In the genomic region with DNA sequence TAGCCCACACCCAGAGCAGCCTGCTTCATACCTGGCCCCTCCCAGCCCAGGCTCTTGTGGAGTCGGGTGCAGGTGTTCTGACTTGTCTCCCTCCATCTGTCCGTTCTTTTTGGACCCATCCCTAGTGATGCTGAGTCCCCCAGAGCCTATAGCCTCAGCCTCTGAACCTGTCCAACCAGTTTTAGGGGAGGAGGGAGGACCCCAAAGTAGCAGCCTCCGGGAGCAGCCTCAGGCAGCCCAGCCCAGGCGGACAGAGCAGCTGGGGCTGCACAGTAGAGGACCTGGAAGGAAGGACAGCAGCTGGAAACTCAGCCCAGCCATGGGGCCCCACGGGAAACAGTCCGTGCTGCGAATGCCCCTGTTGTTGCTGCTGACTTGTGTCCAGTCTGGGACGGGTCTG, we compare ENCODE assay signal across 25 mouse cellular contexts. TPM values are rescaled to one million over a fixed set of nuclear protein-coding genes. Genes with fewer than 3 reads are reported as not detected.
A peak's percentile ranks its signal among the peaks of the same experiment; 100 is the strongest.
DNase-seq lines count a peak whose midpoint lies in the region; ATAC-seq lines count a peak whose summit lies in the region.
"Had no signal": no experiment of that assay in that cellular context is flagged by ENCODE, and none has a peak within 500 bp of the region (broad histone marks: within the 10 kb centered on the region; RNA-seq: fewer than 3 reads in every experiment).

No protein-coding gene starts in this region.

- no peaks in the 10 kb centered on the region for H3K9me3 ChIP-seq in heart, embryonic 13.5 days
- no peaks in the 10 kb centered on the region for H3K9me3 ChIP-seq in lung, embryonic 16.5 days (ENCODE audit: control insufficient read depth, low read length)
- no peaks in the 10 kb centered on the region for H3K9me3 ChIP-seq in limb, embryonic 10.5 days (replicated peaks)
- H3K9me3 ChIP-seq in stomach, embryonic 16.5 days (replicated peaks; ENCODE audit: control insufficient read depth, low read length) = no peaks in the 10 kb centered on the region
- H3K9me3 ChIP-seq: G1E; heart, embryonic 15.5 days; liver, embryonic 12.5 days; midbrain, embryonic 12.5 days; neural tube, embryonic 13.5 days had no signal

- H3K36me3 ChIP-seq in heart, embryonic 13.5 days = no peaks in the 10 kb centered on the region
- H3K36me3 ChIP-seq in lung, embryonic 16.5 days (ENCODE audit: control insufficient read depth, insufficient read depth, low read length) = no peaks in the 10 kb centered on the region
- H3K36me3 ChIP-seq in limb, embryonic 10.5 days = no peaks in the 10 kb centered on the region
- no peaks in the 10 kb centered on the region for H3K36me3 ChIP-seq in stomach, embryonic 16.5 days (ENCODE audit: control insufficient read depth, insufficient read depth, low read length)
- H3K36me3 ChIP-seq: G1E; heart, embryonic 15.5 days; liver, embryonic 12.5 days; midbrain, embryonic 12.5 days; neural tube, embryonic 13.5 days had no signal

- DNase-seq in heart, adult 8-10 months (ENCODE audit: low spot score) = no peak
- no peak for DNase-seq in lung, postnatal 36 days
- no peak for DNase-seq in limb, embryonic 10.5 days (ENCODE audit: low spot score)
- DNase-seq in left cerebral cortex, postnatal 14 days (ENCODE audit: low spot score in 2 of 2) = no peak
- DNase-seq: adrenal gland, postnatal 14 days; cerebellum, adult 9-11 months; gastrocnemius, postnatal 10 days; heart, adult 11 months; layer of hippocampus, adult 9-11 months; lung, adult 2 months; thymus, postnatal 14 days had no signal

- ATAC-seq in heart, embryonic 13.5 days (ENCODE audit: extremely low read depth, insufficient number of reproducible peaks, low FRiP score, low TSS enrichment) = no peak
- 0 out of 2 replicates have a peak, but pooled peaks have one; percentile 24 for ATAC-seq in lung, embryonic 16.5 days (ENCODE audit: low read depth)
- ATAC-seq in stomach, embryonic 16.5 days (ENCODE audit: insufficient read depth, low FRiP score) = peak; percentile 52
- ATAC-seq in activated CD4-positive, CD25-positive, alpha-beta regulatory T cell, adult 4 months = no peak
- ATAC-seq: forebrain, embryonic 14.5 days; inflammation-experienced regulatory T-cells, adult 6 months; liver, embryonic 12.5 days had no signal

- intact Hi-C loops in left cerebral cortex, postnatal 14 days (cut with DNase I) = no loop called here

- 0 out of 2 replicates have a peak overlapping the region, but pooled peaks have one; percentile 2 for H3K9ac ChIP-seq in heart, embryonic 13.5 days
- no peak overlapping the region for H3K9ac ChIP-seq in lung, embryonic 16.5 days (ENCODE audit: low read length)
- H3K9ac ChIP-seq in stomach, embryonic 16.5 days (ENCODE audit: low read length) = peak overlapping the region; percentile 32; the same call in 1 of the 2 replicates
- H3K9ac ChIP-seq: heart, embryonic 15.5 days; liver, embryonic 12.5 days; midbrain, embryonic 12.5 days; neural tube, embryonic 13.5 days had no signal

- no peak overlapping the region for H3K27ac ChIP-seq in heart, embryonic 13.5 days (replicated peaks)
- no peak overlapping the region for H3K27ac ChIP-seq in lung, embryonic 16.5 days (ENCODE audit: low read length)
- H3K27ac ChIP-seq in limb, embryonic 10.5 days = 0 out of 2 replicates have a peak overlapping the region, but pooled peaks have one; percentile 25
- peak overlapping the region; percentile 57; the same call in 1 of the 2 replicates for H3K27ac ChIP-seq in stomach, embryonic 16.5 days (ENCODE audit: low read length)
- H3K27ac ChIP-seq: heart, embryonic 15.5 days; liver, embryonic 12.5 days; midbrain, embryonic 12.5 days; neural tube, embryonic 13.5 days had no signal

- 23% methylated on average over 8 of the region's 8 CpGs for WGBS in heart, embryonic 13.5 days
- WGBS in lung, embryonic 16.5 days = 11% methylated on average over 8 of the region's 8 CpGs
- WGBS in limb, embryonic 10.5 days = 25% methylated on average over 8 of the region's 8 CpGs
- 17% methylated on average over 8 of the region's 8 CpGs for WGBS in stomach, embryonic 16.5 days

- H3K4me2 ChIP-seq in heart, embryonic 13.5 days = no peak overlapping the region
- H3K4me2 ChIP-seq in lung, embryonic 16.5 days (ENCODE audit: low read depth, low read length) = no peak overlapping the region
- H3K4me2 ChIP-seq in stomach, embryonic 16.5 days (ENCODE audit: low read depth, low read length) = peak overlapping the region; percentile 33
- H3K4me2 ChIP-seq: heart, embryonic 15.5 days; liver, embryonic 12.5 days; midbrain, embryonic 12.5 days; neural tube, embryonic 13.5 days had no signal

- peaks cover 4% of the 10 kb centered on the region for H3K4me1 ChIP-seq in heart, embryonic 13.5 days
- peaks cover 5% of the 10 kb centered on the region for H3K4me1 ChIP-seq in lung, embryonic 16.5 days (replicated peaks; ENCODE audit: control insufficient read depth, insufficient read depth, low read length)
- peaks cover 8% of the 10 kb centered on the region; the same call in 1 of the 2 replicates for H3K4me1 ChIP-seq in limb, embryonic 10.5 days
- peaks cover 6% of the 10 kb centered on the region for H3K4me1 ChIP-seq in stomach, embryonic 16.5 days (ENCODE audit: control insufficient read depth, insufficient read depth, low read length)
- H3K4me1 ChIP-seq: liver, embryonic 12.5 days had no signal

- no peak overlapping the region for H3K4me3 ChIP-seq in heart, embryonic 13.5 days
- no peak overlapping the region for H3K4me3 ChIP-seq in lung, embryonic 16.5 days (ENCODE audit: low read length)
- H3K4me3 ChIP-seq in limb, embryonic 10.5 days = no peak overlapping the region
- H3K4me3 ChIP-seq in stomach, embryonic 16.5 days (replicated peaks; ENCODE audit: low read length) = peak overlapping the region; percentile 25
- H3K4me3 ChIP-seq: heart, embryonic 15.5 days; liver, embryonic 12.5 days; midbrain, embryonic 12.5 days; neural tube, embryonic 13.5 days had no signal

- H3K27me3 ChIP-seq in heart, embryonic 13.5 days (replicated peaks) = peaks cover 48% of the 10 kb centered on the region
- no peaks in the 10 kb centered on the region; the same call in none of the 2 replicates for H3K27me3 ChIP-seq in lung, embryonic 16.5 days (ENCODE audit: control insufficient read depth, insufficient read depth, low read depth, low read length)
- peaks cover 29% of the 10 kb centered on the region for H3K27me3 ChIP-seq in limb, embryonic 10.5 days (ENCODE audit: low read depth, poor library complexity, severe bottlenecking)
- H3K27me3 ChIP-seq in stomach, embryonic 16.5 days (ENCODE audit: control insufficient read depth, insufficient read depth, low read length) = no peaks in the 10 kb centered on the region

RNA-seq across cellular contexts. Expression of a gene that starts 2.8 kb away (rescaled TPM):
- 0.13 and 0.43 TPM in 2 replicates for polyA plus RNA-seq in heart, embryonic 13.5 days (2015; fragmentation: Nextera tagmentation; extraction: Ambion mirVana)
- not detected for total RNA-seq in heart, adult 8-10 months (2022)
- 5.4 and 8.7 TPM in 2 replicates for polyA plus RNA-seq in lung, embryonic 16.5 days (2015; fragmentation: Nextera tagmentation; extraction: Ambion mirVana)
- 3.5 and 4.9 TPM in 2 replicates for polyA plus RNA-seq in limb, embryonic 10.5 days (2016; fragmentation: Nextera tagmentation; extraction: Ambion mirVana)
- 190 and 227 TPM in 2 replicates for polyA plus RNA-seq in stomach, embryonic 16.5 days (2015; fragmentation: Nextera tagmentation; extraction: Ambion mirVana)
- not detected for polyA plus RNA-seq in activated CD4-positive, CD25-positive, alpha-beta regulatory T cell, adult 4 months (2017; shearing (Covaris generic))
- total RNA-seq in left cerebral cortex, postnatal 14 days (2021) = not detected
- total RNA-seq: adrenal gland, postnatal 14 days; G1E; gastrocnemius, postnatal 10 days; hematopoietic stem cell, adult 5-6 weeks; left cerebral cortex, postnatal 10 days had no signal
- polyA plus RNA-seq: forebrain, embryonic 14.5 days; G1E; inflammation-experienced regulatory T-cells, adult 6 months; neural tube, embryonic 13.5 days had no signal

RNA-seq across cellular contexts. Expression of a gene that starts 18.8 kb away (rescaled TPM):
- polyA plus RNA-seq in heart, embryonic 13.5 days (2015; fragmentation: Nextera tagmentation; extraction: Ambion mirVana) = 41.2 and 54.6 TPM in 2 replicates
- total RNA-seq in heart, adult 8-10 months (2022) = 10 to 100 TPM; 13.3 to 26.7 (median 18.2) TPM
- polyA plus RNA-seq in lung, embryonic 16.5 days (2015; fragmentation: Nextera tagmentation; extraction: Ambion mirVana) = 27.1 and 32.1 TPM in 2 replicates
- 1.5 and 5.5 TPM in 2 replicates for polyA plus RNA-seq in limb, embryonic 10.5 days (2016; fragmentation: Nextera tagmentation; extraction: Ambion mirVana)
- 34.0 and 38.2 TPM in 2 replicates for polyA plus RNA-seq in stomach, embryonic 16.5 days (2015; fragmentation: Nextera tagmentation; extraction: Ambion mirVana)
- not detected for polyA plus RNA-seq in activated CD4-positive, CD25-positive, alpha-beta regulatory T cell, adult 4 months (2017; shearing (Covaris generic))
- not detected for total RNA-seq in left cerebral cortex, postnatal 14 days (2021)
- total RNA-seq: hematopoietic stem cell, adult 5-6 weeks; left cerebral cortex, postnatal 10 days had no signal
- polyA plus RNA-seq: cortical plate, adult 2 months; forebrain, embryonic 14.5 days; G1E had no signal

RNA-seq across cellular contexts. Expression of a gene that starts 26.6 kb away (rescaled TPM):
- polyA plus RNA-seq in heart, embryonic 13.5 days (2015; fragmentation: Nextera tagmentation; extraction: Ambion mirVana) = 1.6 TPM in 2 replicates
- 1 to 10 TPM; 6.6 to 7.6 (median 6.9) TPM for total RNA-seq in heart, adult 8-10 months (2022)
- polyA plus RNA-seq in lung, embryonic 16.5 days (2015; fragmentation: Nextera tagmentation; extraction: Ambion mirVana) = 3.3 and 4.4 TPM in 2 replicates
- polyA plus RNA-seq in limb, embryonic 10.5 days (2016; fragmentation: Nextera tagmentation; extraction: Ambion mirVana) = 1.1 and 2.4 TPM in 2 replicates
- polyA plus RNA-seq in stomach, embryonic 16.5 days (2015; fragmentation: Nextera tagmentation; extraction: Ambion mirVana) = 9.6 and 9.7 TPM in 2 replicates
- polyA plus RNA-seq in activated CD4-positive, CD25-positive, alpha-beta regulatory T cell, adult 4 months (2017; shearing (Covaris generic)) = 1 to 10 TPM; 1.8 to 2.2 TPM
- total RNA-seq in left cerebral cortex, postnatal 14 days (2021) = 1 to 10 TPM; 3.2 to 6.7 TPM

RNA-seq across cellular contexts. Expression of a gene that starts 59.3 kb away (rescaled TPM):
- polyA plus RNA-seq in heart, embryonic 13.5 days (2015; fragmentation: Nextera tagmentation; extraction: Ambion mirVana) = 139 and 175 TPM in 2 replicates
- total RNA-seq in heart, adult 8-10 months (2022) = 10 to 100 TPM; 73.1 to 88.1 (median 78.9) TPM
- 210 and 211 TPM in 2 replicates for polyA plus RNA-seq in lung, embryonic 16.5 days (2015; fragmentation: Nextera tagmentation; extraction: Ambion mirVana)
- 283 and 310 TPM in 2 replicates for polyA plus RNA-seq in limb, embryonic 10.5 days (2016; fragmentation: Nextera tagmentation; extraction: Ambion mirVana)
- 198 and 202 TPM in 2 replicates for polyA plus RNA-seq in stomach, embryonic 16.5 days (2015; fragmentation: Nextera tagmentation; extraction: Ambion mirVana)
- 100 to 1,000 TPM; 124 to 138 TPM for polyA plus RNA-seq in activated CD4-positive, CD25-positive, alpha-beta regulatory T cell, adult 4 months (2017; shearing (Covaris generic))
- total RNA-seq in left cerebral cortex, postnatal 14 days (2021) = 10 to 100 TPM; 86.2 to 86.3 TPM

Comparison
In these comparisons a context has a peak if more than half of its experiments do, and no peak if none do; other contexts are left out.
1. ATAC-seq: peak in lung, embryonic 16.5 days (single experiment) and stomach, embryonic 16.5 days (single experiment); none in heart, embryonic 13.5 days (single experiment) and activated CD4-positive, CD25-positive, alpha-beta regulatory T cell, adult 4 months (single experiment).
2. H3K27ac ChIP-seq: peak in limb, embryonic 10.5 days (single experiment) and stomach, embryonic 16.5 days (single experiment); none in heart, embryonic 13.5 days (single experiment) and lung, embryonic 16.5 days (single experiment).
3. RNA of a gene that starts 2.8 kb away (polyA plus RNA-seq): 190 to 227 TPM in stomach, embryonic 16.5 days; 5.4 to 8.7 TPM in lung, embryonic 16.5 days, 3.5 to 4.9 TPM in limb, embryonic 10.5 days, 0.13 to 0.43 TPM in heart, embryonic 13.5 days and not detected in activated CD4-positive, CD25-positive, alpha-beta regulatory T cell, adult 4 months; every median in the first group is over 10 times any median in the second.